Mouse (Mus musculus): ENCODE measurements around the gene Scgb1b3.

Gene Scgb1b3

DNA sequence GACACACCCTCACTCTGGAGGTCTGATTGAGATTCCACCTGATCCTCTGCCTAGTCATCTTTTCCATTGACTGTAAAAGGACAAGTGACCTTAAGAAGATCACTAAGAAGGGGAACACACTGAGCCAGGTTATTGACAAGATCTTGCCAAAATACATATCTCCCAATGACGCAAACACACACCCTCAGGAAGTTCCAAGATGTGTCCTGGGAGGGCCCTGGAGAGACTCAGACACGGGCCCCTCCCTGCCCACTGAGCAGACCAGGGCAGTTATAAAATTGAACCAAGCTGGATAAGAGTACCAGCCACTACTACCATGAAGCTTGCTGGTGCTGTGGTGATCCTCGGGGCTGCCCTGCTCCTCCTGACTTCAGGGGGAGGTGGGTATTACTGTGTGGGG, at the start of gene Scgb1b3:
Gene Scgb1b3, plus strand, starts transcription at position 301 of the 400 bp plus-strand sequence.
- DNase-seq (ENCODE audit: extremely low read depth, low read depth, low spot score), result no peak

DNA sequence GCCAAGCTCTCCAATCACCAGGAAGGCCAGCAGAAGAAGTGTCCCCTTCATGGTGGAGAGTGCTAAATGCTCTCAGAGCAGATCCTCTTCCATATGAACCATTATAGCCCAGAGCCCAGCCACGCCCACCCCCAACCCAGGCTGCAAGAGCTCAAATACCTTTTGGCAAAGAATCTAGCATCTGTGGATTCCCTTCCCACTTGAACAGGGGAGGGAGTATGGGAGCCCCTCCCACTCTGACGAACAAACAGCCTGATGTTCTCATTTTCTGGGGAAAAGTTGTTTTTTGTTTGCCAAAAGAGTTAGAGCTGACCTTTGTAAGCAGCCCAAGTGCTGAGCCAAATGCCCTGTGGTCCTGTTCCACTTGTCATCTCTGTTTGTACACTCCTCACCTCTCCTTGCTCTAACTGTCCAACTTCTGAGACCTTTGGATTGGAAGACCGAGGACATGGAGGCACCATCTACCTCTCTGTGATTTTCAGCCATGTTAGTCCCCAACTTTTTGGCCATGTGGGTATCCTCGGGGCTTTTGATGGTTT, 13.3 kb upstream of the Scgb1b3 start, which contains the start of gene Scgb2b3:
Gene Scgb2b3, minus strand, starts transcription at position 51 of the 539 bp plus-strand sequence.
- no peak for DNase-seq (ENCODE audit: extremely low read depth, low read depth, low spot score)

All from fat pad, adult 2 months (tissue).